Mouse (Mus musculus) forebrain, embryonic 14.5 days (tissue): ENCODE data around the gene Ehmt1. TPM values are rescaled to one million over a fixed set of nuclear protein-coding genes. Genes with fewer than 3 reads are reported as not detected.
"Not testable (repeated sequence)": the region's sequence is repeated elsewhere in the genome, so short reads cannot be mapped to it uniquely, and the experiment has no call there.

ENCODE experiments used
- ATAC-seq: fragments of 200-750 bp; cut with Nextera tagmentation; 2 replicates; pipeline ENCODE4 v1.8.0; 2017; ENCODE audit warnings: mild to moderate bottlenecking, moderate library complexity
- DNase-seq: peaks from one replicate; pipeline ENCODE4 v3.0.0-alpha.2; 2015; ENCODE audit warnings: low spot score
- H3K27ac ChIP-seq: fragments of 300-500 bp; sonication (generic); 2 replicates; pipeline ENCODE4 v1.5.1; 2014; ENCODE audit warnings: low read depth, mild to moderate bottlenecking, control low read depth, low read length, moderate library complexity
- H3K27me3 ChIP-seq: fragments of 300-500 bp; sonication (generic); replicated peaks from 2 replicates; pipeline ENCODE4 v1.6.1; 2014; ENCODE audit warnings: low read length, control low read depth, mixed read lengths; ENCODE audit not compliant: control insufficient read depth, insufficient read depth
- H3K36me3 ChIP-seq: fragments of 300-500 bp; sonication (generic); 2 replicates; pipeline ENCODE4 v1.6.1; 2014; ENCODE audit warnings: low read length, control low read depth; ENCODE audit not compliant: control insufficient read depth, insufficient read depth
- H3K4me1 ChIP-seq: fragments of 300-500 bp; sonication (generic); 2 replicates; pipeline ENCODE4 v1.6.1; 2014; ENCODE audit warnings: antibody characterized with exemption, low read length, control low read depth; ENCODE audit not compliant: control insufficient read depth, insufficient read depth
- H3K4me2 ChIP-seq: fragments of 300-500 bp; sonication (generic); 2 replicates; pipeline ENCODE4 v1.6.1; 2014; ENCODE audit warnings: mild to moderate bottlenecking, control low read depth, low read length
- H3K4me3 ChIP-seq: fragments of 300-500 bp; sonication (generic); 2 replicates; pipeline ENCODE4 v1.5.1; 2014; ENCODE audit warnings: low read depth, low read length, control low read depth
- H3K9ac ChIP-seq: fragments of 300-500 bp; sonication (generic); 2 replicates; pipeline ENCODE4 v1.6.1; 2014; ENCODE audit warnings: mild to moderate bottlenecking, low read length, control low read depth, moderate library complexity
- H3K9me3 ChIP-seq: fragments of 300-500 bp; sonication (generic); replicated peaks from 2 replicates; pipeline ENCODE4 v1.6.1; 2016; ENCODE audit warnings: low read length, control low read depth, mixed read lengths; ENCODE audit not compliant: control insufficient read depth
- WGBS: fragments of 180-500 bp; shearing (Covaris S2); extraction: QIAGEN DNeasy Blood & Tissue Kit; methylation state at CpG from one replicate; pipeline ENCODE4 v1.1.7; 2014; 5-methylcytosine and 5-hydroxymethylcytosine counted together
- polyA plus RNA-seq: library from polyadenylated mRNA; unstranded; fragments of >200 nt; fragmentation: Nextera tagmentation; extraction: Ambion mirVana; gene quantifications from 2 replicates; pipeline ENCODE4 v1.2.1, GENCODE M21; 2014

The Ehmt1 gene
- polyA plus RNA-seq, result 76.7 and 90.7 TPM in 2 replicates

DNA sequence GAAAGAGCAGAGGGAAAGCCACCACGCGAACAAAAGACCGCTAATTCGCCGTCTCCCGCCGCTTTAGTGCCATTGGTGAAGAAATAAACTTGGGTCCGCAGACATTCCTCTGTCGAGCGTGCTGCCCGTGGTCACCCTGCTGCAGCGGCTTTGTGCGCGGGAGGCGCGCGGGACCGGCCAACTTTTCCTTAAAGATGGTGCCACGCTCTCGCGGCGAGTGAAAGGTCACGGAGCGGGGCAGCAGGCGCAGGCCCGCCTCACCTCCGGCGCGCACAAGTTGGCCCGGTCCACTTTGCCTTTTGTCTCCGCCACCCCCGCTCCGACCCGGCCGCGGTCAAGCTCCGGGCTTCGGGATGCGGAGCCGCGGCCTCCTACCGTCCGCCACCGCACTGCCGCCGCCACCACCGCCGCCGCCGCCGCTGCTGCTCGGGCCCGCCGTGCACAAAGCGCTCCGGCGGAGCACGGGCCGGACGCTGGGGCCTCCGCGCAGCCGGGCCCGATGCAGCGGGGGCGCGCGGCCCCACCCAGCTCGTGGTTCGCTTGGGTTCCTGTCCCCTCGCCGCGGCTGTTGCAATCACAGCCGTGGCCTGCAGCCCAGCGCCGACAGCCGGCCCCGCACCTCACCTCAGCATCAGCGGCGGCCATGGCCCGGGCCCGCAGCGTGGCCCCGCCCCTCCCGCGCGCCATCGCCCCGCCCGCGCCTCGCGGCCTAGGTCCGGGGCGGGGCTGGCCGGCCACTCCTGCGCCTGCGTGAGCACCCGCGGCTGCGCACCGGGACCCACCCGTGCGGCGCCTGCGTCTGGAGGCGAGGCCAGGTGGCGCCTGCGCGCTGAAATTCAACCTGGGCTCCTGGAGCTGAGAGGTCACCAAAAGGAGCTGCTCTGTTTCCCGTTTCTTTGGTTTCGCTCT is at the start of gene Ehmt1:
Gene Ehmt1, minus strand, starts transcription at position 685 of the 909 bp plus-strand sequence.
- Histone ChIP-seq H3K36me3 (no peaks in the 10 kb centered on the region), H3K4me2 (peak within 1 kb of the TSS; percentile 58), H3K27ac (peak within 1 kb of the TSS; percentile 97), H3K27me3 (no peaks in the 10 kb centered on the region), H3K4me3 (peak within 1 kb of the TSS; percentile 96), H3K4me1 (peaks cover 11% of the 10 kb centered on the region), H3K9ac (peak within 1 kb of the TSS; percentile 99), H3K9me3 (no peaks in the 10 kb centered on the region)
- DNase-seq, result peak; percentile 96
- peak; percentile 98 for ATAC-seq
- under 1% methylated on average over 79 of the region's 112 CpGs for WGBS

DNA sequence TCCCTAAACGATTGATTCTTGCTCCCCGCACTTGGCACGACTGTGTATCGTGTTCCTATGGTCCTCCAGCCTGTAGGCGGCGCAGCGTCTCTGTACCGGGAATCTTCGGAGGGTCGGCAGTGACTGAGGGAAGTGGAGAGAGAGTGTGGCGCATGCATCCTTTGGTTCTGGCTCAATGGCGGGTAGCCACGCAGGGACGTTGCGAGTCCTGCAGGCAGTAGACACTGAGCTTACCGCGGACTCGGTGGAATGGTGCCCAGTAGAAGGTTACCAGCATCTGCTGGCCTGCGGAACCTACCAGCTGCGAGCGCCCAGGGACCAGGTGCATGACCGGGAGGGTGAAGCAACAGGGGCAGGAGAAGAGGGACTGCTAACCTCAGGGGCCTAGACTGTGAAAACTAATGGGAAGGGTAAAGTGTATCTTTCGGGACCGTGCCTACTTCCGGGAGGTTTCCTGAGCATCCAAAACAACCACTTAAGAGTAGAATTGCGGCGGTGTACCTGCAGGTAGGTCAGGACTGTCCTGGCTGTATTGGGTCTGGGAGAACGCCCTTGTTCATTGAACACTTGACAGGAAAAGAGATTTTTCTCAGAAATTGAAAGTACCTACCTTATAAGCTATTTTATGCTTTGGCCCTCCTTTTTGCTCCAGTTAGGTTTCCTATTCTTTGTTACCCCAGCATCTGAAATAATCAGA is 43.0 kb upstream of the Ehmt1 start, which contains the start of gene Dph7:
Gene Dph7, plus strand, starts transcription at position 97 of the 697 bp plus-strand sequence.
- Histone ChIP-seq H3K27me3 (no peaks in the 10 kb centered on the region), H3K27ac (0 out of 2 replicates have a peak within 1 kb of the TSS, but pooled peaks have one; percentile 9), H3K9ac (peak within 1 kb of the TSS; percentile 90), H3K4me1 (peaks cover 6% of the 10 kb centered on the region), H3K36me3 (peaks cover 55% of the 10 kb centered on the region), H3K4me2 (peak within 1 kb of the TSS; percentile 78), H3K4me3 (peak within 1 kb of the TSS; percentile 76), H3K9me3 (no peaks in the 10 kb centered on the region)
- ATAC-seq (peak; percentile 97), DNase-seq (peak; percentile 94)
- 1% methylated on average over 28 of the region's 28 CpGs for WGBS

DNA sequence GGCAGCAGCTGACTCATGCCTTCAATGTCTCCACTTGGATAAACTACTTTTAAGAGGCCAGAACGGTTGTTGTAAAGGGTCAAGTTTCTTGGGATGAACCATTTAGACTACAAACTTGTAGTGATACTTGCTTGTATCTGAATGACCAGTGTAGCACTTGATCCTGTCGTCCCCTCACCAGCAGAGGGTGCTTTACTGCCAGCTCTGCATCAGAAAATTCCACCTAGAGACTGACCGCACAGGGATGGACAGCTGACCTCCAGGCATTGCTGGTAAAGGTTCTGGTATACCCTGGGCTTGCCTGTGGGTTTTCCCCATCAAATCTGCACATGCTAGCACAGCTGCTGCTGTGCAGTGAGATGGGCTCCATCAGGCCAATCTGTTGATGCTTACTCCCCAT is 41.5 kb upstream of the Ehmt1 start:
- no peak for ATAC-seq
- Histone ChIP-seq H3K4me1 (peaks cover 6% of the 10 kb centered on the region), H3K9ac (no peak overlapping the region), H3K27ac (no peak overlapping the region), H3K4me2 (no peak overlapping the region), H3K36me3 (peaks cover 57% of the 10 kb centered on the region), H3K4me3 (no peak overlapping the region), H3K9me3 (no peaks in the 10 kb centered on the region), H3K27me3 (no peaks in the 10 kb centered on the region)
- DNase-seq, result peak; percentile 13
- 37% methylated on average over 3 of the region's 3 CpGs for WGBS

DNA sequence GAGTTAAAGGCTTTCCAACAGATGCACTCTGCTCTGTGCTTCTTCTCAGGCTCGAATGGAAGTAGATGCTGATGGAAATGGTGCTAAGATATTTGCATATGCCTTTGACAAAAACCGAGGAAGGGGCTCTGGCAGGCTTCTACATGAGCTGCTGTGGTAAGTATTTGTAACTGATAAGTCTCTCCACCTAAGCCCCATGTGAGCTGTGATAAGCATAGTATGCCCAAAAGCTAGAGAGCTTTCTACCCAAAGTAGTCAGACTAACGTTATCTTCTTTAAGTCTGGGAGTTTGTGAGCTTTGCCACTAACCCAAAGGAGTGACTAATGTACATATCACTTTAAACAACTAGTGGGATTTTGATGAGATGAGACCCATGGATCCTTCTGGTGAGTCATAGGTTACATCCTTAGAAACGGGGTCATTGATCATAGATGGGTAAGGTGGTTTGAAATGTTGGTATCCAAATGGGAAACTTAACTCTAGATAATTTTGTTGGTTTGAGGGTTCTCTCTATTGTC is 33.2 kb upstream of the Ehmt1 start:
- Histone ChIP-seq H3K9me3 (no peaks in the 10 kb centered on the region), H3K27ac (no peak overlapping the region), H3K4me1 (peaks cover 9% of the 10 kb centered on the region), H3K9ac (no peak overlapping the region), H3K4me2 (no peak overlapping the region), H3K27me3 (no peaks in the 10 kb centered on the region), H3K36me3 (peaks cover 56% of the 10 kb centered on the region), H3K4me3 (no peak overlapping the region)
- 84% methylated on average over 4 of the region's 4 CpGs for WGBS
- no peak for ATAC-seq
- DNase-seq, result no peak

DNA sequence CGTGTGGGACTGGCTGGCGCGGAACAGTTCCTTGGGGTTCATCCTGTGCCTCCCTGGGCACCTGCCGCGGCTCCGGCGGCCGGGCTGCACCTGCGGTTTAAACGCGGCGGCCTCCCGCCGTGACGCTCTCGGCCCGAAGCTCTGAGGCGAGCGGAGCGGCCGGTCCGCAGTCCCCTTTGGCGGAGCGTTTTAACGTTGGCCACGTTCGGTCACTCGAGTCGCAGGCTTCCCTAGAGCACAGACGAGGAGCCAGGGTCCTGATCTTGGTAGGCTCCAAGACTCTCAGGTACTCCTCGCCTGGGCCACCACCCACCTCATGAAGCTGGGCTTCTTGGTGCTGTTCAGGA is 30.7 kb upstream of the Ehmt1 start:
- Histone ChIP-seq H3K9ac (peak overlapping the region; percentile 92), H3K9me3 (no peaks in the 10 kb centered on the region), H3K4me1 (peaks cover 9% of the 10 kb centered on the region), H3K4me2 (peak overlapping the region; percentile 94), H3K27me3 (no peaks in the 10 kb centered on the region), H3K4me3 (peak overlapping the region; percentile 99), H3K27ac (no peak overlapping the region), H3K36me3 (peaks cover 34% of the 10 kb centered on the region)
- DNase-seq, result peak; percentile 11
- ATAC-seq, result no peak
- WGBS, result 0% methylated on average over 29 of the region's 31 CpGs

DNA sequence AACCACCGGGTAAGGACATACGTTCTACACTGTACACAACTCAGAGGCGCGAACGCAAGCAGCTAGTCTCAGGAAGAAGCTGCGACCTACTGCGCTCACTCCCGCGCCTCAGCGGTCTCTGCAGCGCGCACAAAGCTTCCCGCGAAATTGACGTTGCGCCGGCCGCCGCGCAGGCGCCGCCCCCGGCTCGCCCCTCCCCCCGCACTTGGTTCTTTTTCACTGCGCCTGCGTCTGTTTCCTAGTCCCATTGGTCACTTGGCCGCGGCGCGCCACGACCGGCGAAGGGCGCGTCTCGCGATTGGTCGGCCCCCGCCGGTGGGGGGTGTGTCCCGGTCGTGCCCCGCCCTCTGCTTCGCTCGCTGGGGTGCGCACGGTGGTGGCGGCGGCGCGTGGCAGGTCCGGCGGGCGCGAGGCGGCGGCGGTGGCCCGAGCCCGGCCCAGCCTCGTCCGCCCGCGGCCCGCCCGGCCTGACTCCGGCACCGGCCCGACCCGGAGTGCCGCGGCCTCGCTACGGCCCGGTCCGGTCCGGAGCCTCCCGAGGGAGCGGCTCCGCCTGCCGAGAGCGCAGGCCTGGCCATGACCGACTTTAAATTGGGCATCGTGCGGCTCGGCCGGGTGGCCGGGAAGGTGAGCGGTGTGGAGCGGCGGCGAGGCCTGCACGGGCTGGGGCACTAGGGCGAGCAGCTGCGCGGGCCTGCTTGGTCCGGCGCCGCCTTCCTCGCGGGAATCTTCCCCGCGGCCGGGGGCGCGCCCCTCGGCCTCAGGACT is 30.2 kb upstream of the Ehmt1 start, which contains the start of gene Zmynd19:
Gene Zmynd19, plus strand, starts transcription at position 372 of the 768 bp plus-strand sequence.
- H3K27ac ChIP-seq, result peak within 1 kb of the TSS; percentile 31; the same call in 1 of the 2 replicates
- no peaks in the 10 kb centered on the region for H3K27me3 ChIP-seq
- DNase-seq (peak; percentile 99), ATAC-seq (peak; percentile 99)
- H3K4me2 ChIP-seq, result peak within 1 kb of the TSS; percentile 94
- H3K4me3 ChIP-seq, result peak within 1 kb of the TSS; percentile 99
- H3K9me3 ChIP-seq, result no peaks in the 10 kb centered on the region
- peak within 1 kb of the TSS; percentile 92 for H3K9ac ChIP-seq
- H3K36me3 ChIP-seq, result peaks cover 29% of the 10 kb centered on the region
- H3K4me1 ChIP-seq, result peaks cover 9% of the 10 kb centered on the region
- 1% methylated on average over 88 of the region's 108 CpGs for WGBS

DNA sequence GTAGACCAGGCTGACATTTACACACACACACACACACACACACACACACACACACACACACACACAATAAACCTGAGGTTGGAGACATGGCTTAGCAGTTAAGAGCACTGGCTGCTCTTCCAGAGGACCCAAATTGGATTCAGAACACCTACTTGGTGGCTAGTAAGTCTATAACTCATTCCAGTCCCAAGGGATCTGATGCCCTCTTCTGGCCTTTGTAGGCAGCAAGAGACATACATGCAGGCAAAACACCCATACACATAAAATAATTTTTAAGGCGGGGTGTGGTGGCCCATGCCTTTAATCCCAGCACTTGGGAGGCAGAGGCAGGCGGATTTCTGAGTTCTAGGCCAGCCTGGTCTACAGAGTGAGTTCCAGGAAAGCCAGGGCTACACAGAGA is 24.9 kb upstream of the Ehmt1 start:
- not testable (repeated sequence) for H3K27ac ChIP-seq, H3K4me3 ChIP-seq, ATAC-seq, H3K9ac ChIP-seq, H3K36me3 ChIP-seq, H3K9me3 ChIP-seq, H3K4me2 ChIP-seq, H3K4me1 ChIP-seq, H3K27me3 ChIP-seq
- whole genome bisulfite sequencing, result 58% methylated on average over 2 of the region's 2 CpGs
- peak; percentile 37 for DNase-seq

DNA sequence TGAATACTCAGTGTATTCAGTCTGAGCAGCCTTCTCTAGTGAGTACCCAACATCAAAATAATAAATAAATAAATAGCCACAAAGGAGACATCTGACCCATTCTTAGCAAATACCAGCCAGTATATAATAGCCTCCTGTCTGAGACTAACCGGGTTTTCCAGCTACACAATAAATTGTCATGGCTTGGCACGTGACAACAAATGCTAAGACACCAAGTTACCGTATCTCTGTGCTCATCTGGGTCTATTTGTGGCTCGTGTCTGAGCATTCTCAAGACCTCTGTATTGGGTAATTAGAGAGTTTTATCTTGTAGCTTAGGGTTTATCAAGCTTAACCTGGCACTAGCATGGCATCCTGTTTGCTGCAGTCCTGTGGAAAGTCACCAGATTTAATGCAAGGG is 22.7 kb upstream of the Ehmt1 start:
- no peak for DNase-seq
- Histone ChIP-seq H3K4me2 (no peak overlapping the region), H3K4me3 (no peak overlapping the region), H3K9ac (no peak overlapping the region), H3K36me3 (no peaks in the 10 kb centered on the region), H3K4me1 (no peaks in the 10 kb centered on the region), H3K27ac (no peak overlapping the region), H3K9me3 (no peaks in the 10 kb centered on the region), H3K27me3 (no peaks in the 10 kb centered on the region)
- no peak for ATAC-seq
- WGBS, result 78% methylated on average over 4 of the region's 4 CpGs
